Mouse (Mus musculus): ENCODE measurements around the gene Cipc.

The Cipc gene

GRCm38 (mm10) chr12:86932575-86932952 is 14.3 kb upstream of the Cipc start:
- peak in 1 of 2 experiments; percentile 55 for DNase-seq

DNA sequence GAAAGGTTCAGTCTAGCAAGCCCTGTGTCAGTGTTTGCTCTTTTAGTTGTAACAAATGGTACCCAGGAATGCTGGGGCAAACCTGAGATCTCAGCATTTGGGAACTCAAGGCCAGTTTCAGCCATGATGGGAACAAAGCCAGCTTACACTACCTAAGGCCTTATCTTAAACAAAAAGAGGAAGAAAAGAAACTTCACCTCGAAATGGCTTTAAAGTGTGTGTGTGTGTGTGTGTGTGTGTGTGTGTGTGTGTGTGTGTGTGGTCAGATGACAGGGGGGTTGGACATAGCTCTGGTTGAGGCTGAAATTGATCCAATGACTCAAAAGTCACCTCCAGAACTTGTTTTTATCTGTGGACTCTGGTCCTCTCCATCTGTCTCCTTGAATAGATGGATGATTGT is 12.1 kb upstream of the Cipc start:
- DNase-seq, result no peak

DNA sequence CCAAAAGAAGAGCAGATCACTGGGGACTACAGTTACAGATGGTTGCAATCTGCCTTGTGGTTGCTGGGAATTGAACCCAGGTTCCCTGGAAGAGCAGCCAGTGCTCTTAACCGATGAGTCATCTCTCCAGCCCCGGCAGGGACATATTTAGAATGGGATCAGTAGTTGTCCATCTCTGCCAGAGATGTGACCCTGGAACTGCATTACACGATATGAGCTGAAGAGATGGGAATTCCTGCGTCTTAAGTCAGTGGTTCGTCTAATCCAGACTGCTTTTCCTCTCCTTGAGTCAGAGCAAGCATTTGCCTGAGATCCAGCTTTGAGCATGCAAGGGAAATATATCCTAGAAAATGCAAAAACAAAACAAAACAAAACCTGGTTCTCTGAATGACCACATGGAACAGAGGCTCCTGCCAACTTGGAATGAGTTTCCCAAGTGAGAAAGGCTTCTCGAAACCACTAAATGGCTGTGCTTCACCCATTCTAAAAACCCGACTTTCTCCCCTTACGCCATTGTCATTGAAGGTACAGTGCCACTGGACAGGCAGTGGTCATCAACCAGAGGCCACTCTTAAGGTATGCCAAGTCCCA is 11.1 kb upstream of the Cipc start:
- no peak for DNase-seq

- no peak for DNase-seq
These were observed 10.1 kb upstream of the Cipc start for GRCm38 (mm10) chr12:86936587-86937343.

GRCm38 (mm10) chr12:86938571-86938970 is 8.3 kb upstream of the Cipc start:
- no peak for DNase-seq

GRCm38 (mm10) chr12:86941173-86941572 is 5.7 kb upstream of the Cipc start:
- no peak for DNase-seq

DNA sequence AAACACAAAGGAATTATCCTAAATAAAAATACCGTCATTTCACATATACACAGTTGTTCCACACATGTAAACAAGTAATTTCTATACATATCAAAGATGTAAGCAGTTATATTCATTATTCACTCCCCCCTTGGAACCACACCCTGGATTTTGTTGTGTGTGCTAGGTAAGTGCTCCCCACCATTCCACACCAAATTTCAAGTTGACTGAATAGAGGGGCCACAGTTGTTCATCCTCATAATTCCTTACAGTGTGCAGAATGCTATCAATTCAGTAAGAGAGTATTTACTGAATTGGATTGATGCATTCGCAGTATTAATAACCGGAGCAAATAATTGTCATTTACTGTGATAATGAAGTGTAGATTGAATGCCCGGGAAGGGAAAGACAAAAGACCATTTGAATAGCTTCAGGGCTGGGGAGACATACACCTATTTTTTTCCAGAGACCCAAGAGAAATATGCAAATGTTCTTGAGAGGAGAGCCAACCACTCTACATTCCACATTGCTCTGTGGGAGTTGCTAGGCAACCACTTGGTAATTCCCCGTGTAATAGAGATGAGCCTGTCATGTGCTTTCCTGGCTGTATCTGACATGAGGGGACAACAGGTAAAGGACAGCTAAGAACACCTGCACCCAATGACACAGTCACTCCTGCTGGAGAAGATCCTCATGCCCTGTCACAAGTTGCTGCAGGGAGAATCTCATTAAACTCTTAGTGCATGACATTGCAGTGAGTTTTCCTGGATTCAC is 4.9 kb upstream of the Cipc start:
- no peak for DNase-seq

- DNase-seq, result no peak
These were observed 3.4 kb upstream of the Cipc start for GRCm38 (mm10) chr12:86943421-86943820.

DNA sequence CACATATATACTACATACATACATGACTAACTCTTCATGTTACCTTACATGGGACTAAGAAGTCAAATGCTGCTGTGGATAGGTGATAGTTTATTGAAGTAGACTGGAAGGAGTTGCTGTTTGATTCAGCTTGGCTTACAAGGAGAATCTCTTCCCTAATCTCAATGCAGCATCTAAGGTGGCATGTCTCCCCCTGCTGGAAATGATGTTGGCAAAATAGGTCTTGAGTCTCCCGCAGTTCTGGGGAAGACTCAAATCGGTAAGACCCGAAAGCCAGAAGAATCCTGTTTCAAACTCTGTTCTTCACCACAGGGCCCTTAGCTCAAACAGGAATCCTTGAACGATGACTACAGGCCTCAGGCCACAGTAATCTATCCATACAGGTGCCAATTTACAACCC is 1.7 kb upstream of the Cipc start:
- DNase-seq, result peak; percentile 73 to 80

GRCm38 (mm10) chr12:86946301-86946781 is 502 bp upstream of the Cipc start:
- no peak for DNase-seq

DNA sequence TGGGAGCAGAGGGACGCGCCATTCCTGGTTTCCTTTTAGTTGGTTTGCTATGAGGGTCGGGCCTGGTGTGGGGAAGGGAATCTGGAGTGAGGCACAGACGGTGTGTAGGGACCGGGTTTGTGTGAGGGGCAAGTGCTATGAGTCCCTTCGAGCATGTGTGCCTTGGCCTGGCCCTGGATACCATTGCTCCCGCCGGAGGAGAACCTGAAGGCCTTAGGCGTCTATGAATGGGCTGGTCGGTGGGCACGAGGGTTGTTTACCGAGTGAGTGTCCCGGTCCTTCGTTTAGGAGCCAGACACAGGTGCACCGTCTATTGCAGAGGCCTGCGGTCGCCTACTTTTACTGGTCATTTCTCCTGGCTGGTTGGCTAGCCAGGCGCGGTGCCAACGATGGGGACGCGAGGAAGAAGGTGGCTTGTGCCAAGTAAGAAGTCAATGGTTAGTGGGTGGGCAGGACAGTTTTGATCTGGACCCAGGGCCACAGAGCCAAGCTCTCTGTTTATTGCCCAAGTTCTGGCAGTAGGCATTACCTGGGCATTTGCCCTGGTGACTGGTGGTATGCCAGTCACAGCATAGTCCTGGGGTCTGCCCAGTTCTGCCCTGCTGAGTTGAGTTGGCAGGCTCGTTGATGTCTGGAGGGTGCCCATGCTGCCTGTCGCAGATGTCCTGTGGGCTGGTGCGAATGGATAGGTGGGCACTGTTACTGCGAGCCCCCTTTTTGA is 998 bp downstream of the Cipc start:
- peak; percentile 58 to 67 for DNase-seq

- DNase-seq, result no peak
These were observed 1.8 kb downstream of the Cipc start for GRCm38 (mm10) chr12:86948627-86949026.

GRCm38 (mm10) chr12:86949501-86949900 is 2.7 kb downstream of the Cipc start:
- no peak for DNase-seq

DNA sequence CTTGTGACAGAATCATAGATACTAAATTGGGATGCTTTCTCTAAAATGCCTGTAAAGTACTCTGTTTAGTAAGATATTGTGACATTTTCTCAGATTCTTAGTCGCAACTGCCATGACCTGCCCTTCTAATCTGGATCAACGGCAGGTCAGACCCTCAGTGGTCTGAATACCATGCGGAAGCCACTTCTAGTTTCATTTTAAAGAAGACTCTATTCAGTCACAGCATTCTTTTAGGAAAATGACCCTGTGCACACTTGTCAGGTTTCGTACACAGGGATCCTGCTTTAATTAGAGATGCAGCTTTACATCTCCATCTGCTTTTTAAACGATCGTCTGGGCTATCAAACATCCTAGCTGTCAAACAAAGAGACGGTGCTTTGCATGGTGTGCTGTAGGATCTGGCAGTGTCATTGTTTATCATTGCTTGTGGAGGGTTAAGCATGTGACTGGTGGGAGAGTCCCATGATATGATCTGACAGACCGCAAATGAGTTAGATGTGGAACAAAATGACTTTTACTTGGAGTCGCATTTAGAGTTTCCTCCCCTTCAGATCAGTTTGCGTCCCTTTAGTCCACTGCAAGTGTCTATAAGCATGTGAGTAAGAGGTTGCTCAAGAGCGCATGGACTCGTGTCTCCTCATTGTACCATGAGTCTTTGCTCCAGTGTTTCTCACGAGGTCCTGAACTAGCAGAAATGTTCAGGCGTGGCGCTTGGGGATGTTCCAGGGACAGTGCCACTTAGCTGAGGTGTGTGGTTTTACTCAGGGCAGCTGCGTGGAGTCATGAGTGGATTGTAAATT is 3.5 kb downstream of the Cipc start:
- DNase-seq, result no peak

GRCm38 (mm10) chr12:86950961-86951360 is 4.1 kb downstream of the Cipc start:
- DNase-seq, result no peak

DNA sequence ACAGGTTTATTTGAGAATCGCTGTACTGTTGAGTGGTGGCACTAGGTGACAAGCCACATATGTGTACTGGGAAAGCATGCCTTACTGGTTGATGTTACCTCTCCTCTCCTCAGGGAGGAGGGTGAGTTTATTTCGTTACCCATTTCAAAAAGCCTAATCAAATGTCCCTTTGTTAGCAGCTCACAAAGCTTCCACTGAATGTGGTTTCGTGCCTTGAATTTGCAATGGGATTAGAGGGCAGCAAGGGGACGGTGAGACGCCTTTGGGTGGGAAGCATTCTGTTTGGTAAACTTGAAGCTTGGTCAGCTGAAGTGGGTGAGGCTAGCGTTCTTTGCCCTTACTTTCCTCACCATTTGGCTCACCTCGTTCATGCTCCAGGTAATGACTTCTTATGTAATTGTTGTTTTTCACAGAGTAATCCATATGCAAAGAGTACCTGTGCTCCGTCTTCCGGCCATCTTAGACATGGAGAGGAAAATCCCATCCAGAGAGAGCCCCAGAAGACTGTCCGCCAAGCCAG is 5.5 kb downstream of the Cipc start:
- no peak for DNase-seq

- no peak for DNase-seq
These were observed 9.1 kb downstream of the Cipc start for GRCm38 (mm10) chr12:86955894-86956293.

GRCm38 (mm10) chr12:86958558-86958957 is 11.7 kb downstream of the Cipc start:
- DNase-seq, result no peak

DNA sequence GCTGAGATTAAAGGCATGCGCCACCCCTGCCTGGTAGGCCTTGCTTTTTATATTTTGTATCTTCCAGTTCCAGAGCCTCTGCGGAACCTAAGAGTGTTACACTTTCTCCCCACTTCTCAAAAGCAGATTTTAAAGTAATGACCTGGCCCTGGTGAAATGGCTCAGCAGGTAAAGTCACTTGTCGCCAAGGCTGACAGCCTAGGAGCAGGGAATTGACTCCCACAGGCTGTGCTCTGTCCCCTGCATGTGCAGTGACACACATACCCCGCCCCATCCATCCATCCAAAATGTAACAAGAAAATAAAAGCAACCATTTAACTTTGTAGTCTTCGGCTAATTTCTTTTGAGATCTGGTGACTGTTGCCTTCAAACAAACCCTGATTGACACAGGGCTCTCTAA is 12.8 kb downstream of the Cipc start:
- no peak for DNase-seq

GRCm38 (mm10) chr12:86960138-86960537 is 13.3 kb downstream of the Cipc start:
- DNase-seq, result no peak

GRCm38 (mm10) chr12:86960791-86961335 is 14.0 kb downstream of the Cipc start:
- no peak for DNase-seq

All from kidney, postnatal 4 days (tissue).